Mouse (Mus musculus): ENCODE data around the gene Ptprg. TPM values are rescaled to one million over a fixed set of nuclear protein-coding genes. Genes with fewer than 3 reads are reported as not detected.

Gene Ptprg
- polyA plus RNA-seq, 1 experiment from 2014 or later: 20.8 TPM

DNA sequence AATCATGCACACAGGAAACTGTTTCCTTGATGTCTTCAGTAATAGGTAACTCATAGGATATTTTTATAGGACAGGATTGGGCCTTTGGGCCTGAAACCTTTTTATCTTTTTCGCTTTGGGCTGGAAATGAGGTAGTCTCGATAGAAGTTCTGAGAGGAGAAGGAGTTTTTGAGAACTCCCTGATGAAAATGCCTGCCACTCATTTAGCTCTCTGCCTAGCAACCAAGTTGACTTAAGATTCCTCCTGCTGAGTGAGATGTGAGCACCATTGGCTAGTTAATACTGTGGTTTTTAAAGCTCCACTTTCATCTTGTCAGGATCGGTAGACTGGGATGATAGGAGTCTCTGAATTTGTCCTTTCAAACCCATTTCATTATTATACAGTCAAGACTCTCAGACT is 162.9 kb downstream of the Ptprg start:
- H3K4me2 ChIP-seq (ENCODE audit: low read depth, low read length): no peak overlapping the region
- H3K36me3 ChIP-seq (ENCODE audit: control insufficient read depth, insufficient read depth, low read length): no peaks in the 10 kb centered on the region
- no peak for ATAC-seq (ENCODE audit: insufficient read depth, low FRiP score)
- no peaks in the 10 kb centered on the region for H3K27me3 ChIP-seq (ENCODE audit: control insufficient read depth, insufficient read depth, low read length)
- H3K4me1 ChIP-seq (ENCODE audit: control insufficient read depth, insufficient read depth, low read length): no peaks in the 10 kb centered on the region
- no peak overlapping the region for H3K27ac ChIP-seq (ENCODE audit: low read length)
- WGBS: 76% methylated on average over 3 of the region's 3 CpGs
- H3K9ac ChIP-seq (ENCODE audit: low read length): no peak overlapping the region
- no peaks in the 10 kb centered on the region for H3K9me3 ChIP-seq (replicated peaks; ENCODE audit: control insufficient read depth, low read length)
- H3K4me3 ChIP-seq (replicated peaks; ENCODE audit: low read length): no peak overlapping the region

DNA sequence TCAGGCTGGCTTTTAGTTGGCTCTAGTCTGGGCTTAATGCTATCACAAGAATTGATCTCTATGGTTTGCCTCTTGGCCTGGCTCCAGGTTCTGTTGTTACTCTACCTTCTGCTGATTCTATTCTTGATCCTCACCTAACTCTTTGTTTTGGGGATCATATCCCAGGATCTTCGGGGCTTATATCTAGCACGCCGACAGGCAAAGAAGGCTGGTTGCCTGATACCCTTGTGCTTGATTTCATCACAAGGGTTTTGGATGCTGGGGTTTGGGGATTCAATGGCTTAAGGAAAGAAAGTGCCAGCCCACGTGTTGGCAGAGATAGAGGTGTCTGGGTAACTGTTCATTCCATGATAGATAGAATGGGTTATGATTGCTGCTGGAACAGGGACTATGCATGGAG is 164.9 kb downstream of the Ptprg start:
- H3K9ac ChIP-seq (ENCODE audit: low read length): no peak overlapping the region
- H3K4me3 ChIP-seq (replicated peaks; ENCODE audit: low read length): no peak overlapping the region
- H3K36me3 ChIP-seq (ENCODE audit: control insufficient read depth, insufficient read depth, low read length): no peaks in the 10 kb centered on the region
- no peak overlapping the region for H3K4me2 ChIP-seq (ENCODE audit: low read depth, low read length)
- H3K4me1 ChIP-seq (ENCODE audit: control insufficient read depth, insufficient read depth, low read length): no peaks in the 10 kb centered on the region
- no peaks in the 10 kb centered on the region for H3K27me3 ChIP-seq (ENCODE audit: control insufficient read depth, insufficient read depth, low read length)
- 84% methylated on average over 4 of the region's 4 CpGs for WGBS
- ATAC-seq (ENCODE audit: insufficient read depth, low FRiP score): no peak
- no peaks in the 10 kb centered on the region for H3K9me3 ChIP-seq (replicated peaks; ENCODE audit: control insufficient read depth, low read length)
- H3K27ac ChIP-seq (ENCODE audit: low read length): no peak overlapping the region

DNA sequence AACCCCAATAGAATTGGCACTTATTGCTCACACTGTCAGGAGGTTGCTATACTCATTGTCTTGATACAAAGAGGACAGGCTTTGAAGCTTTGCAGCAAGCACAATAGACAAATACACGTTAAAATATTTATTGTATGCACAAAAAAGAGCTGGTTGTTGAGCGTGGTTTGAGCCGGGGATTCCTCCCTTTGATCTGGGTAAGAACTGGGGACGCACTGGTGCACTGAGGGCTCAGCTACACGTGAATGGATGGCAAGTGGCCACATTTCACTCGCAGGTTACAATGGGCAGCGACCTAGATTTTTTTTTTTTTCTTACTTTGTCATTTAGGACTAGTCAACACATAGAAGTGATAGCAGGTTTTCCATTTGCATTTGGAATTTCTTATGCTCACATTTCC is 165.9 kb downstream of the Ptprg start:
- H3K36me3 ChIP-seq (ENCODE audit: control insufficient read depth, insufficient read depth, low read length): no peaks in the 10 kb centered on the region
- H3K9me3 ChIP-seq (replicated peaks; ENCODE audit: control insufficient read depth, low read length): no peaks in the 10 kb centered on the region
- 71% methylated on average over 7 of the region's 7 CpGs for WGBS
- no peak overlapping the region for H3K4me3 ChIP-seq (replicated peaks; ENCODE audit: low read length)
- H3K9ac ChIP-seq (ENCODE audit: low read length): no peak overlapping the region
- no peak overlapping the region for H3K27ac ChIP-seq (ENCODE audit: low read length)
- no peaks in the 10 kb centered on the region for H3K27me3 ChIP-seq (ENCODE audit: control insufficient read depth, insufficient read depth, low read length)
- ATAC-seq (ENCODE audit: insufficient read depth, low FRiP score): no peak
- no peaks in the 10 kb centered on the region for H3K4me1 ChIP-seq (ENCODE audit: control insufficient read depth, insufficient read depth, low read length)
- no peak overlapping the region for H3K4me2 ChIP-seq (ENCODE audit: low read depth, low read length)

DNA sequence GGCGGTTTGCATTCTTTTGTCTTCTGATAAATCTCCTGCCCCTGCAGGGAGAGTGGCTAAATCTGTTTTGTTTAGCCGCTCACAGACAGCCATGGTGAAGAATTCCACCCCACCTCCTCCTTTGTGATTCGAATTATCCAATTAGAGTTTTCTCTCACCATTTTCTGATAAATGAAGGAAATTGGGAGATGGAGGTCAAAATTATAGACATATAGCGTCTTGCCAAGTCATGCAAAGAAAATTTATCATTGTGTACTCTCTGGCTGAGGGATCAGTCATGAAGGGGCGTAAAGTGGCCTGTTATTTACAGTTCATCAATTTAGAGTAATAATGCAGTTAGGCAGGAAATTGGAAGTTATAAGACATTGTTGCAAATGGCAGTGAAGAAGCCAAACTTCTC is 168.8 kb downstream of the Ptprg start:
- Histone ChIP-seq H3K27ac (ENCODE audit: low read length) (no peak overlapping the region), H3K27me3 (ENCODE audit: control insufficient read depth, insufficient read depth, low read length) (no peaks in the 10 kb centered on the region), H3K9me3 (replicated peaks; ENCODE audit: control insufficient read depth, low read length) (no peaks in the 10 kb centered on the region), H3K4me2 (ENCODE audit: low read depth, low read length) (no peak overlapping the region), H3K4me3 (replicated peaks; ENCODE audit: low read length) (no peak overlapping the region), H3K4me1 (ENCODE audit: control insufficient read depth, insufficient read depth, low read length) (no peaks in the 10 kb centered on the region), H3K9ac (ENCODE audit: low read length) (no peak overlapping the region), H3K36me3 (ENCODE audit: control insufficient read depth, insufficient read depth, low read length) (no peaks in the 10 kb centered on the region)
- ATAC-seq (ENCODE audit: insufficient read depth, low FRiP score): no peak
- 63% methylated on average over 5 of the region's 5 CpGs for WGBS

DNA sequence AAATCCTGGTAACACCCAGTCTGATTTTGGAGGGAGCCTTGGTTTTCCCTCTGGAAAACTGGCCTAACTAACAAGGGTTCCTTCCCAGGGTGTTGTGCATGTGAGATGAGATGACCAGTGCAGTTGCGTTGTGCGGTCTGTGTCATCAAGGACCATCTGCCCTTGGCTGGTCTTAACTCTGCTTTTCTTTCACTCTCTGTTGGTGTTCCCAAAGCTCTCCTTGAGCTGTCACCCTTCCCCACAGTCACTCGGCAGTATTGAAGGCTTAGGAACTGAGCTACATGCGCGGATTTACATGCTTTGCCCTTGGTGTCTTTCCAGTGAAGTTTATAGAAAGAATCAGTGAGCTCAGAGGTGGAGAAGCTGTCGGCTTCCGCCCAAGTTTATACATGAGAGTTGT is 170.5 kb downstream of the Ptprg start:
- Histone ChIP-seq H3K9me3 (replicated peaks; ENCODE audit: control insufficient read depth, low read length) (no peaks in the 10 kb centered on the region), H3K4me1 (ENCODE audit: control insufficient read depth, insufficient read depth, low read length) (no peaks in the 10 kb centered on the region), H3K36me3 (ENCODE audit: control insufficient read depth, insufficient read depth, low read length) (no peaks in the 10 kb centered on the region), H3K27ac (ENCODE audit: low read length) (no peak overlapping the region), H3K27me3 (ENCODE audit: control insufficient read depth, insufficient read depth, low read length) (no peaks in the 10 kb centered on the region), H3K4me2 (ENCODE audit: low read depth, low read length) (no peak overlapping the region), H3K4me3 (replicated peaks; ENCODE audit: low read length) (no peak overlapping the region), H3K9ac (ENCODE audit: low read length) (no peak overlapping the region)
- ATAC-seq (ENCODE audit: insufficient read depth, low FRiP score): no peak
- WGBS: 86% methylated on average over 7 of the region's 7 CpGs

DNA sequence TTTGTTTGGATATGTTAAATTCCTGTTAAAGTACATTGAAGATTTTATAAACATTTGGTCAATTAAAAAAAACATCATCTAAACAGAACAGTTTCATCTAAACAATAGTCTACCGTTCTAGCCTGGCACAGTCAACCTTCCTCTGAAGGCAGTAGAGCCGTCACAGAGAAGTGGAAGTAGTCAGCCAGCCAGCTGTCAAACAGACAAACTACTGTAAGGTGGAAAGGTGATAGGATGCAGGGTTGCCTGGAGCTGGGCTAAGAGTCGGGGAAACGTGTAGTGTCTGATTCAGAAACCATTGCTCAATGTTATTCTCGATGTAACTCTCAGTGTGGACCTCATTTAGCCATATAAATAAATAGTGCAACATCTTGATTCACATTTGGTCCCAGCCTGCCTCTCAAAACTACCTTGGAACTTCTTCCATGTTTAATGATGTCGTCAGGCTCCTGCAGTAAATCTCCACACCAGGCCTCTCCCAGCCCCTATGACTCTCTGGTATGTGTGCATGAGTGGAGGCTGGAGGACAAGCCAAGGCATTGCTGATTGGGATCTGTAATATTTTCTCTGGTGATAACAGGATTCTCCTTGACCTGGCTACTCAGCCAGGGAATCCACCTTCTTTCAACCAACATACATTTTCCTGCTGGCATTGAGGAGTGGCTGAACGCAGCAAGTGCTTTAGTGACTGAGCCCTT is 178.0 kb downstream of the Ptprg start:
- ATAC-seq (ENCODE audit: insufficient read depth, low FRiP score): no peak
- no peak overlapping the region for H3K27ac ChIP-seq (ENCODE audit: low read length)
- WGBS: 33% methylated on average over 7 of the region's 7 CpGs

DNA sequence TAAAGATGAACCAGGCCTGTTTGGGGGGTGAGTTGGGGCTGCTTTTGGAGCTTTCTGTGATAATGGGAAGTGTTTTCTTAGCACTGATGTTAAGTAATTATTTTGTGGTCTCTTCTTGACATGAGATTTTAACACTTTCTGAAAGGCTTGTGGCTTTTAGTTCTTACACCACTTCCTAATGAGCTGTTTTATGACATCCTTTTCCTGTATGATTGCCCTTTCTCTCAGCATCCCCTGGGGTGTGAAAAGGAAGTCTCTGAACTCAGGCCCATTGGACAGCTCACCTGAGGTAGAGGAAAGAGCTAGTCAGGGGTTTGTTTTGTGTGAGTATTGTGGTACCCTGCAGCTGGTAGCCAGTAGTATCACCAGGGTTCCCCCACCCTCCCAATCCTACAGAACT is 179.0 kb downstream of the Ptprg start:
- no peaks in the 10 kb centered on the region for H3K36me3 ChIP-seq (ENCODE audit: control insufficient read depth, insufficient read depth, low read length)
- no peak overlapping the region for H3K27ac ChIP-seq (ENCODE audit: low read length)
- H3K27me3 ChIP-seq (ENCODE audit: control insufficient read depth, insufficient read depth, low read length): no peaks in the 10 kb centered on the region
- H3K9ac ChIP-seq (ENCODE audit: low read length): no peak overlapping the region
- no peaks in the 10 kb centered on the region for H3K4me1 ChIP-seq (ENCODE audit: control insufficient read depth, insufficient read depth, low read length)
- H3K9me3 ChIP-seq (replicated peaks; ENCODE audit: control insufficient read depth, low read length): no peaks in the 10 kb centered on the region
- no peak for ATAC-seq (ENCODE audit: insufficient read depth, low FRiP score)
- H3K4me3 ChIP-seq (replicated peaks; ENCODE audit: low read length): no peak overlapping the region
- H3K4me2 ChIP-seq (ENCODE audit: low read depth, low read length): no peak overlapping the region

More for the DNA sequence above, 178.0 kb downstream of the Ptprg start:
- H3K4me2 ChIP-seq (ENCODE audit: low read depth, low read length): no peak overlapping the region
- H3K4me1 ChIP-seq (ENCODE audit: control insufficient read depth, insufficient read depth, low read length): no peaks in the 10 kb centered on the region
- H3K4me3 ChIP-seq (replicated peaks; ENCODE audit: low read length): no peak overlapping the region
- H3K27me3 ChIP-seq (ENCODE audit: control insufficient read depth, insufficient read depth, low read length): no peaks in the 10 kb centered on the region
- H3K36me3 ChIP-seq (ENCODE audit: control insufficient read depth, insufficient read depth, low read length): no peaks in the 10 kb centered on the region
- H3K9ac ChIP-seq (ENCODE audit: low read length): no peak overlapping the region
- no peaks in the 10 kb centered on the region for H3K9me3 ChIP-seq (replicated peaks; ENCODE audit: control insufficient read depth, low read length)

DNA sequence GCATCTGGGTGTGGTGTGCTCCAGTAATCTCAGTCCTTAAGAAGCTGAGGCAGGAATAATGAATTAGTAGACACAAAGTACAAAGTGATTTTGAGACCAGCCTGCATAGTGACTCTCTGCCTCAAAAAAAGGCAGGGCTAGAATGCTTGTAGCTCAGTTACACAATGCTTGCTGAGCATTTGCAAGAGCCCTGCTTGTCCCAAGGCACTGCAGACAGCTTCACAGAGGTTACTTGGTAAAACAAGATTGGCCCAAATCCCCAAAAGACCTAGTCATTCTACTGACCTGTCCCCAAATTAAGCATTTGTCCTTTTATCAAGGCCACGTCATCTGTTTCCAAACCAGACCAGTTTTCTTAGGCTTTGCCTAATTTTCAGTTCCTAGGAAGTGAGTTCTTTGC is 190.4 kb downstream of the Ptprg start:
- no peaks in the 10 kb centered on the region for H3K27me3 ChIP-seq (ENCODE audit: control insufficient read depth, insufficient read depth, low read length)
- H3K4me3 ChIP-seq (replicated peaks; ENCODE audit: low read length): no peak overlapping the region
- WGBS: 92% methylated on average over 1 of the region's 1 CpGs
- no peak for ATAC-seq (ENCODE audit: insufficient read depth, low FRiP score)
- no peak overlapping the region for H3K9ac ChIP-seq (ENCODE audit: low read length)
- H3K4me1 ChIP-seq (ENCODE audit: control insufficient read depth, insufficient read depth, low read length): no peaks in the 10 kb centered on the region
- H3K36me3 ChIP-seq (ENCODE audit: control insufficient read depth, insufficient read depth, low read length): no peaks in the 10 kb centered on the region
- H3K4me2 ChIP-seq (ENCODE audit: low read depth, low read length): no peak overlapping the region
- no peak overlapping the region for H3K27ac ChIP-seq (ENCODE audit: low read length)
- H3K9me3 ChIP-seq (replicated peaks; ENCODE audit: control insufficient read depth, low read length): no peaks in the 10 kb centered on the region

DNA sequence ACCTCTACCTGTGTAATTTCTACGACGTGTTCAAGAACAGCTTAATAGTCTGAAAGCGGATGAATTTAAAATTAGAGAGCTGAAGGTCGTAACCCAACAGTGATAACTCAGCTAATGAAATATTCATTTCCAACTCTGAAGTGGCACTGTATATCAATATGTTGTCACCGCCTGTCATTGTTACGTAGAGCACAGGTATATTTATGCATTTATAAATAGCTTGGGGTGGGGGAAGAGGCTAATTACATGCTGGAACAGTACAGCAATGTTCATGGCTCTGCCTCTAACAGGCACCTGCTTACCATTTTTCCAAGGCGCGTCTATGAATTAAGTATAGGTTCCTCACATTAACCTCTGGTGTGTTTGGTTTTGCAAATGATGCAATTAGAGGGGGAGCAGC is 199.3 kb downstream of the Ptprg start:
- Histone ChIP-seq H3K27ac (ENCODE audit: low read length) (no peak overlapping the region), H3K4me2 (ENCODE audit: low read depth, low read length) (no peak overlapping the region), H3K9me3 (replicated peaks; ENCODE audit: control insufficient read depth, low read length) (no peaks in the 10 kb centered on the region), H3K9ac (ENCODE audit: low read length) (no peak overlapping the region), H3K4me3 (replicated peaks; ENCODE audit: low read length) (no peak overlapping the region), H3K4me1 (ENCODE audit: control insufficient read depth, insufficient read depth, low read length) (no peaks in the 10 kb centered on the region), H3K27me3 (ENCODE audit: control insufficient read depth, insufficient read depth, low read length) (no peaks in the 10 kb centered on the region), H3K36me3 (ENCODE audit: control insufficient read depth, insufficient read depth, low read length) (no peaks in the 10 kb centered on the region)
- WGBS: 64% methylated on average over 8 of the region's 8 CpGs
- ATAC-seq (ENCODE audit: insufficient read depth, low FRiP score): no peak

DNA sequence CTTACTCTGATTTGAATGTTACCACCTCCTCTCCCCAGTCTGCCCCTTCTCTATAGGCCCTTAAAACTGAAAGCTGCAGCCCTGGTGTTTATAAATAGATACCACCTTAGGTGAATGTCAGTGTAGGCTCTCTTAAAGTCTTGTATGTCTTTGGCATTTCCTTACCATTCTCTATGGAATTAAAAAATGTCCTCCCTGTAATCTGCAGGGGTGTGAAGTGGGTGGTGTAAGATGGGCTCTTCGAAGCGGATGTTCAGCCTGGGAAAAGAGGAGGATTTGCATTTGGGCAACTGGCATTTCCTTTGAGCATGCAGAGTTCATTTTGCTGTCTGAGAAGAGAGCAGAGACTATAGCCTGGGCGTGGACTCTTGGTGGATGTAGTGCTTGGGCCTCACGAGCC is 201.3 kb downstream of the Ptprg start:
- Histone ChIP-seq H3K27ac (ENCODE audit: low read length) (no peak overlapping the region), H3K4me2 (ENCODE audit: low read depth, low read length) (no peak overlapping the region), H3K9me3 (replicated peaks; ENCODE audit: control insufficient read depth, low read length) (no peaks in the 10 kb centered on the region), H3K4me3 (replicated peaks; ENCODE audit: low read length) (no peak overlapping the region), H3K9ac (ENCODE audit: low read length) (no peak overlapping the region), H3K36me3 (ENCODE audit: control insufficient read depth, insufficient read depth, low read length) (no peaks in the 10 kb centered on the region), H3K4me1 (ENCODE audit: control insufficient read depth, insufficient read depth, low read length) (no peaks in the 10 kb centered on the region), H3K27me3 (ENCODE audit: control insufficient read depth, insufficient read depth, low read length) (no peaks in the 10 kb centered on the region)
- 79% methylated on average over 4 of the region's 4 CpGs for WGBS
- ATAC-seq (ENCODE audit: insufficient read depth, low FRiP score): no peak
